Mouse (Mus musculus) megakaryocyte progenitor cell, adult 5-6 weeks (primary cell): ENCODE measurements around the gene Lipk. TPM values are rescaled to one million over a fixed set of nuclear protein-coding genes. Genes with fewer than 3 reads are reported as not detected.

Source experiments
- ATAC-seq: replicated peaks from 2 replicates; pipeline ENCODE4 v1.8.0; 2016; ENCODE audit warnings: mild to moderate bottlenecking, moderate TSS enrichment, inconsistent platforms; ENCODE audit not compliant: poor library complexity
- total RNA-seq, 2 experiments: library from RNA; stranded (forward) in 1 of 2; stranded (reverse) in 1 of 2; fragments of 157-497, 149-512 nt in 1 of 2; fragments of 200-1000 nt in 1 of 2; gene quantifications; 2 replicates each; pipeline versions ENCODE4 v1.2.3 to v1.2.4; 2015 to 2017

Lipk gene
- total RNA-seq (2015): not detected in 2 replicates
- total RNA-seq (2017): not detected in 2 replicates

- ATAC-seq: no peak
Measured at GRCm38 (mm10) chr19:34008002-34008401, at the start of gene Lipk. TSS of gene Lipk (plus strand) at chr19:34008290.

GRCm38 (mm10) chr19:33960887-33961286, 47.2 kb upstream of the Lipk start, which contains the start of gene Lipf:
TSS of gene Lipf (plus strand) at chr19:33961187.
- ATAC-seq: no peak

GRCm38 (mm10) chr19:33979007-33979406, 29.1 kb upstream of the Lipk start:
- ATAC-seq: 0 out of 2 replicates have a peak, but pooled peaks have one; percentile 37

GRCm38 (mm10) chr19:33983043-33983442, 25.0 kb upstream of the Lipk start:
- ATAC-seq: no peak

GRCm38 (mm10) chr19:34021440-34022172, 13.5 kb downstream of the Lipk start:
- peak; percentile 54 for ATAC-seq

GRCm38 (mm10) chr19:34022759-34023158, 14.7 kb downstream of the Lipk start:
- 0 out of 2 replicates have a peak, but pooled peaks have one; percentile 48 for ATAC-seq

- ATAC-seq: no peak
Measured at GRCm38 (mm10) chr19:34039731-34040130, 31.6 kb downstream of the Lipk start.

GRCm38 (mm10) chr19:34043008-34043407, 34.9 kb downstream of the Lipk start:
- peak; percentile 42 for ATAC-seq

- no peak for ATAC-seq
Measured at GRCm38 (mm10) chr19:34049371-34050039, 41.4 kb downstream of the Lipk start.

- ATAC-seq: no peak
Measured at GRCm38 (mm10) chr19:34051502-34051901, 43.4 kb downstream of the Lipk start.

GRCm38 (mm10) chr19:34063547-34063946, 55.5 kb downstream of the Lipk start:
- ATAC-seq: no peak

GRCm38 (mm10) chr19:34064059-34064458, 56.0 kb downstream of the Lipk start:
- ATAC-seq: no peak

- peak; percentile 69 for ATAC-seq
Measured at GRCm38 (mm10) chr19:34066779-34067472, 58.8 kb downstream of the Lipk start, which contains the start of gene Lipn. TSS of gene Lipn (plus strand) at chr19:34067358.

GRCm38 (mm10) chr19:34074239-34074638, 66.1 kb downstream of the Lipk start:
- no peak for ATAC-seq

GRCm38 (mm10) chr19:34078130-34078529, 70.0 kb downstream of the Lipk start:
- ATAC-seq: no peak

GRCm38 (mm10) chr19:34089011-34089680, 81.1 kb downstream of the Lipk start:
- ATAC-seq: no peak

- no peak for ATAC-seq
Measured at GRCm38 (mm10) chr19:34095381-34095780, 87.3 kb downstream of the Lipk start.

GRCm38 (mm10) chr19:34096228-34096627, 88.1 kb downstream of the Lipk start:
- ATAC-seq: no peak
